Mouse (Mus musculus): ENCODE measurements around the gene Prl3b1.

DNA sequence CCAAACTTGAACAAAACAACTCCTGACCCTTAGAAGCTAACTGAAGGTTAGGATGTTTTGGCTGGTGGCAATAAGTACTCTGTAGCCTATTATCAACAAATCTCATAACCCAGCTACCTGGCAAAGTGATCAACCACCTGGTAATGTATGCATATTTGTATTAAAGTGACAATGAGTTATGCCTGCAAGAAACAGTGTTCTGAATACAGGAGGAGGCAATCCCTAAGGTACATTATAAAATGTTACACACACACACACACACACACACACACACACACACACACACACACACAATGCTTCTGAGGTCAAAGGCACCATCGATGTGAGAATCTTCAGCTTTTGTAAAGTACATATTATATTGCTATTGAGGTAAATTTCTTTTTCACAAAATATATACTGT, at the start of gene Prl3b1:
- TF ChIP-seq CTCF (IDR thresholded peaks at IDR 0.05; ENCODE audit: insufficient read depth, low read length) (no peak), POLR2A (IDR thresholded peaks at IDR 0.05; ENCODE audit: borderline replicate concordance, extremely low read depth, low read depth, low read length) (no peak)

Data from lung, adult 2 months (tissue).